Mouse (Mus musculus): Measurements from ENCODE around the gene Setd1b. TPM values are rescaled to one million over a fixed set of nuclear protein-coding genes. Genes with fewer than 3 reads are reported as not detected.

Setd1b gene
- polyA plus RNA-seq, 1 experiment from 2014 or later: 9.8 TPM

- Histone ChIP-seq H3K4me2 (ENCODE audit: low read depth, low read length) (no peak overlapping the region), H3K9me3 (ENCODE audit: control insufficient read depth, low read length) (no peaks in the 10 kb centered on the region), H3K27me3 (replicated peaks; ENCODE audit: control insufficient read depth, insufficient read depth, low read length) (no peaks in the 10 kb centered on the region), H3K36me3 (ENCODE audit: control insufficient read depth, insufficient read depth, low read length) (peaks cover 94% of the 10 kb centered on the region), H3K27ac (replicated peaks; ENCODE audit: low read depth, low read length) (no peak overlapping the region), H3K9ac (ENCODE audit: low read depth, low read length) (no peak overlapping the region), H3K4me1 (ENCODE audit: control insufficient read depth, insufficient read depth, low read length) (no peaks in the 10 kb centered on the region), H3K4me3 (ENCODE audit: low read depth, low read length) (no peak overlapping the region)
- no peak for ATAC-seq (ENCODE audit: low read depth)
- 90% methylated on average over 4 of the region's 4 CpGs for WGBS
- DNase-seq (ENCODE audit: low spot score): no peak
Measured at GRCm38 (mm10) chr5:123159446-123159845, 17.5 kb downstream of the Setd1b start.

- Histone ChIP-seq H3K4me2 (ENCODE audit: low read depth, low read length) (no peak overlapping the region), H3K9me3 (ENCODE audit: control insufficient read depth, low read length) (no peaks in the 10 kb centered on the region), H3K4me3 (ENCODE audit: low read depth, low read length) (no peak overlapping the region), H3K9ac (ENCODE audit: low read depth, low read length) (no peak overlapping the region), H3K4me1 (ENCODE audit: control insufficient read depth, insufficient read depth, low read length) (no peaks in the 10 kb centered on the region), H3K27ac (replicated peaks; ENCODE audit: low read depth, low read length) (no peak overlapping the region), H3K27me3 (replicated peaks; ENCODE audit: control insufficient read depth, insufficient read depth, low read length) (no peaks in the 10 kb centered on the region), H3K36me3 (ENCODE audit: control insufficient read depth, insufficient read depth, low read length) (peaks cover 93% of the 10 kb centered on the region)
- DNase-seq (ENCODE audit: low spot score): no peak
- no peak for ATAC-seq (ENCODE audit: low read depth)
- WGBS: 93% methylated on average over 15 of the region's 15 CpGs
Measured at GRCm38 (mm10) chr5:123159866-123160265, 17.9 kb downstream of the Setd1b start.

DNA sequence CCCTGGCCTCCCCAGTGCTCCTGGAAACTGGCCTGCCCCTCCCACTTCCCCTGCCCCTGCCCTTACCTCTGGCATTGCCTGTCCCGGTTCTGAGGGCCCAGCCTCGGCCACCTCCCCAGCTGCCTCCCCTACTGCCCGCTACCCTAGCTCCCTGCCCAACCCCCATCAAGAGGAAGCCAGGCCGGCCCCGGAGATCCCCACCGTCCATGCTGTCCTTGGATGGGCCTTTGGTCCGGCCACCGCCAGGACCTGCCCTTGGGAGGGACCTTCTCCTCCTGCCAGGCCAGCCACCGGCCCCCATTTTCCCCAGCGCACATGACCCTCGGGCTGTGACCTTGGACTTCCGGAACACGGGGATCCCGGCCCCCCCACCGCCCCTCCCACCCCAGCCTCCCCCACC is 18.3 kb downstream of the Setd1b start:
- Histone ChIP-seq H3K4me3 (ENCODE audit: low read depth, low read length) (no peak overlapping the region), H3K9me3 (ENCODE audit: control insufficient read depth, low read length) (no peaks in the 10 kb centered on the region), H3K27ac (replicated peaks; ENCODE audit: low read depth, low read length) (no peak overlapping the region), H3K9ac (ENCODE audit: low read depth, low read length) (no peak overlapping the region), H3K27me3 (replicated peaks; ENCODE audit: control insufficient read depth, insufficient read depth, low read length) (no peaks in the 10 kb centered on the region), H3K36me3 (ENCODE audit: control insufficient read depth, insufficient read depth, low read length) (peaks cover 90% of the 10 kb centered on the region), H3K4me2 (ENCODE audit: low read depth, low read length) (no peak overlapping the region), H3K4me1 (ENCODE audit: control insufficient read depth, insufficient read depth, low read length) (no peaks in the 10 kb centered on the region)
- ATAC-seq (ENCODE audit: low read depth) (no peak), DNase-seq (ENCODE audit: low spot score) (no peak)
- 90% methylated on average over 15 of the region's 15 CpGs for WGBS

DNA sequence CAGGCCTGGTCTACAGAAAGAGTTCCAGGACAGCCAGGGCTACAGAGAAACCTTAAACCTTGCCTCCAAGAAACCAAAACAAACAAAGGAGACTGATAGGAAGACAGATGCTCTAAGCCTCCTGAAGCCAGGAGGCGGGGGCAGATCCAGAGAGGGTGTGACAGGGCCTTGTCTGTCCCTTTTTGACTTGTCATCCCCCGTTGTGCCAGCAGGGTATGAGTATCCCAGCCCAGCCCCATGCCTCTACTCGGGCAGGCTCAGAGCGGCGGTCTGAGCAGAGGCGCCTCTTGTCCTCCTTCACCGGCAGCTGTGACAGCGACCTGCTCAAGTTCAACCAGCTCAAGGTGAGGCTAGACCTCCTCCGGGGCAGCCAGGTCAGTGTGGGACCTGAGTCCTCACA is 20.9 kb downstream of the Setd1b start:
- DNase-seq (ENCODE audit: low spot score) (no peak), ATAC-seq (ENCODE audit: low read depth) (no peak)
- no peak overlapping the region for H3K9ac ChIP-seq (ENCODE audit: low read depth, low read length)
- no peaks in the 10 kb centered on the region for H3K27me3 ChIP-seq (replicated peaks; ENCODE audit: control insufficient read depth, insufficient read depth, low read length)
- H3K36me3 ChIP-seq (ENCODE audit: control insufficient read depth, insufficient read depth, low read length): peaks cover 91% of the 10 kb centered on the region
- H3K4me1 ChIP-seq (ENCODE audit: control insufficient read depth, insufficient read depth, low read length): no peaks in the 10 kb centered on the region
- H3K4me2 ChIP-seq (ENCODE audit: low read depth, low read length): no peak overlapping the region
- H3K9me3 ChIP-seq (ENCODE audit: control insufficient read depth, low read length): no peaks in the 10 kb centered on the region
- H3K27ac ChIP-seq (replicated peaks; ENCODE audit: low read depth, low read length): no peak overlapping the region
- 82% methylated on average over 9 of the region's 9 CpGs for WGBS
- no peak overlapping the region for H3K4me3 ChIP-seq (ENCODE audit: low read depth, low read length)

DNA sequence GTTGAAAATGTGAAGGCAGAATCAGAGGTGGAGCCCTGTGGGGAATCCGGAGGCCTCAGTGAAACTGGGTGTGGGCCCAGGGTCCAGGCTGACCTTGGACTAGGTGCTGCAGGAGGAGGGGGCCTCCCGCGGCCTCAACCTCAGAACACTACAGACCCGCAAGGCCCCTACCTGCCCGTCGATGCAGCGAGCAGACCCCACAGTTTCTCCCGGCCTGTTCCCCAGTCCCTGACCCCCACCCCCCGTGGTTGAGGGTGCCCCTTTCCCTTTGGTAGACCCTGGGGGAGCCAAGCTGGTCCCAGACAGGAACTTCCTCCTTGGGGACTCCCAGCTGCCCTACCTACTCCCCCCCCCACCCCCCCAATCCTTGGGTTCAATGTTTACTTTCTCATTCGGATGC is 24.4 kb downstream of the Setd1b start:
- H3K27me3 ChIP-seq (replicated peaks; ENCODE audit: control insufficient read depth, insufficient read depth, low read length): no peaks in the 10 kb centered on the region
- no peak overlapping the region for H3K9ac ChIP-seq (ENCODE audit: low read depth, low read length)
- no peaks in the 10 kb centered on the region for H3K9me3 ChIP-seq (ENCODE audit: control insufficient read depth, low read length)
- H3K4me2 ChIP-seq (ENCODE audit: low read depth, low read length): no peak overlapping the region
- ATAC-seq (ENCODE audit: low read depth) (no peak), DNase-seq (ENCODE audit: low spot score) (no peak)
- no peak overlapping the region for H3K27ac ChIP-seq (replicated peaks; ENCODE audit: low read depth, low read length)
- H3K4me1 ChIP-seq (ENCODE audit: control insufficient read depth, insufficient read depth, low read length): 0 out of 2 replicates have a peak, but pooled peaks cover 10% of the 10 kb centered on the region
- H3K4me3 ChIP-seq (ENCODE audit: low read depth, low read length): no peak overlapping the region
- H3K36me3 ChIP-seq (ENCODE audit: control insufficient read depth, insufficient read depth, low read length): peaks cover 56% of the 10 kb centered on the region
- WGBS: 89% methylated on average over 10 of the region's 10 CpGs

DNA sequence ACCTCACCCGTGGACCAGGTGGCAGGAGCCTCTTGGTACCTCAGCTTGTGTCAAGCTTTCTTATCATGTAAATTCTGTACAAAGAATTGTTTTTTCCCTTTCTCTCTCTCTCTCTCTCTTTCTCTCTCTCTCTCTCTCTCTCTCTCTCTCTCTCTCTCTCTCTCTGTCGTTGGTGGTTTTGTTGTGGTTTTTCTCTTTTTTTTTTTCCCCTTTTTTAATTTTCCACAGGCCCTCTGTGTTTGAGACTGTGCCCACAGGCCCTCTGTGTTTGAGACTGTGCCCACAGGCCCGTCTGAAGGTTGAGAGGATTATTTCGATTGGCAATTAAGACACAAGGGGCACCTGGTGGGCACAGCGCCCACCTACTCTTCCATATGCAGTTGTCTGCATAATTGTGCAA is 25.6 kb downstream of the Setd1b start:
- WGBS: 68% methylated on average over 5 of the region's 5 CpGs
- no peak overlapping the region for H3K4me2 ChIP-seq (ENCODE audit: low read depth, low read length)

GRCm38 (mm10) chr5:123169284-123169683 is 27.3 kb downstream of the Setd1b start, which contains the start of gene Psmd9:
Psmd9 (plus strand) TSS chr5:123169413.
- ATAC-seq (ENCODE audit: low read depth): no peak
- no peak within 1 kb of the TSS for H3K4me2 ChIP-seq (ENCODE audit: low read depth, low read length)
- no peak within 1 kb of the TSS for H3K4me3 ChIP-seq (ENCODE audit: low read depth, low read length)
- H3K36me3 ChIP-seq (ENCODE audit: control insufficient read depth, insufficient read depth, low read length): peaks cover 28% of the 10 kb centered on the region
- no peaks in the 10 kb centered on the region for H3K9me3 ChIP-seq (ENCODE audit: control insufficient read depth, low read length)
- DNase-seq (ENCODE audit: low spot score): no peak
- WGBS: 76% methylated on average over 5 of the region's 5 CpGs
- no peak within 1 kb of the TSS for H3K9ac ChIP-seq (ENCODE audit: low read depth, low read length)
- H3K27ac ChIP-seq (replicated peaks; ENCODE audit: low read depth, low read length): peak within 1 kb of the TSS; percentile 67
- no peaks in the 10 kb centered on the region for H3K27me3 ChIP-seq (replicated peaks; ENCODE audit: control insufficient read depth, insufficient read depth, low read length)
- H3K4me1 ChIP-seq (ENCODE audit: control insufficient read depth, insufficient read depth, low read length): peaks cover 16% of the 10 kb centered on the region; the same call in 1 of the 2 replicates

More for the DNA sequence above, 25.6 kb downstream of the Setd1b start:
- peaks cover 16% of the 10 kb centered on the region; the same call in 1 of the 2 replicates for H3K4me1 ChIP-seq (ENCODE audit: control insufficient read depth, insufficient read depth, low read length)
- no peak overlapping the region for H3K9ac ChIP-seq (ENCODE audit: low read depth, low read length)
- DNase-seq (ENCODE audit: low spot score): no peak
- H3K9me3 ChIP-seq (ENCODE audit: control insufficient read depth, low read length): no peaks in the 10 kb centered on the region
- H3K4me3 ChIP-seq (ENCODE audit: low read depth, low read length): no peak overlapping the region
- no peak for ATAC-seq (ENCODE audit: low read depth)
- H3K36me3 ChIP-seq (ENCODE audit: control insufficient read depth, insufficient read depth, low read length): peaks cover 45% of the 10 kb centered on the region
- no peak overlapping the region for H3K27ac ChIP-seq (replicated peaks; ENCODE audit: low read depth, low read length)
- no peaks in the 10 kb centered on the region for H3K27me3 ChIP-seq (replicated peaks; ENCODE audit: control insufficient read depth, insufficient read depth, low read length)

- peaks cover 16% of the 10 kb centered on the region; the same call in 1 of the 2 replicates for H3K4me1 ChIP-seq (ENCODE audit: control insufficient read depth, insufficient read depth, low read length)
- WGBS: 50% methylated on average over 9 of the region's 9 CpGs
Measured at GRCm38 (mm10) chr5:123170365-123170764, 28.4 kb downstream of the Setd1b start.

DNA sequence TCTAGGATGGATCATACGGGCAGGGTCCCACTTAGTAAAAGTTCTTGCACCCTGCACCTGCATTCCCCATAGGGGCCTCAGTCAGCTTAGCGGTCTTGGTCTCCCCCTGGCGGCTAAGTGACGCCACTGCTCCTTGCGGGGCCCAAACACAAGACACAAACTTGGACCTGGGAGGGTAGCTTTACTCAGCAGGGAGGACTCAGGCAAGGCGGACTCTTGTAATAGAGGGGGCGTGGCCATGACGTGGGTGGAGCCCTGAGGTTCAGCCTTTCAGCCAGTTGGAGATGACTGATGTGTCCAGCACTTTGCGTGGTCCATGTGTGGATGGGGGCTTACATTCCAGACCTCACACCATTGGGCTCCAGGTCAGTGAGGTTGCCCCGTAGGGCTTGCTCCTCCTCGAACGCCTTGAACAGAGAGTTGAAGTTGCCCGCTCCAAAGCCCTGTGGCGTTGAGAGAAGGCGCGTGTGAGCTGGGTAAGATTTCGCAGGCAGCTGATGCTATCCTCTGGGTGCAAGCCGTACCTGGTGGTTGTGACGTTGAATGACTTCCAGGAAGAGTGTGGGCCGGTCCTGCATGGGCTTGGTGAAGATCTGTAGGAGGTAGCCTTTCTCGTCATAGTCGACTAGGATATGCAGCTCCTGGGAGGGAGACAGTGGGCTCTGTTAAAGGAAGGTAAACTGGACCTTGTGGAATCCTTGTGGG is 29.8 kb downstream of the Setd1b start:
- H3K27ac ChIP-seq (replicated peaks; ENCODE audit: low read depth, low read length): no peak overlapping the region
- peaks cover 16% of the 10 kb centered on the region; the same call in 1 of the 2 replicates for H3K4me1 ChIP-seq (ENCODE audit: control insufficient read depth, insufficient read depth, low read length)
- ATAC-seq (ENCODE audit: low read depth): peak; percentile 89
- H3K9ac ChIP-seq (ENCODE audit: low read depth, low read length): peak overlapping the region; percentile 38; the same call in 1 of the 2 replicates
- DNase-seq (ENCODE audit: low spot score): peak; percentile 91
- peaks cover 7% of the 10 kb centered on the region for H3K36me3 ChIP-seq (ENCODE audit: control insufficient read depth, insufficient read depth, low read length)
- 9% methylated on average over 21 of the region's 22 CpGs for WGBS
- no peaks in the 10 kb centered on the region for H3K9me3 ChIP-seq (ENCODE audit: control insufficient read depth, low read length)
- peak overlapping the region; percentile 29 for H3K4me3 ChIP-seq (ENCODE audit: low read depth, low read length)
- peak overlapping the region; percentile 54 for H3K4me2 ChIP-seq (ENCODE audit: low read depth, low read length)
- no peaks in the 10 kb centered on the region for H3K27me3 ChIP-seq (replicated peaks; ENCODE audit: control insufficient read depth, insufficient read depth, low read length)

More at GRCm38 (mm10) chr5:123170365-123170764, 28.4 kb downstream of the Setd1b start:
- ATAC-seq (ENCODE audit: low read depth): no peak
- Histone ChIP-seq H3K36me3 (ENCODE audit: control insufficient read depth, insufficient read depth, low read length) (peaks cover 22% of the 10 kb centered on the region), H3K4me3 (ENCODE audit: low read depth, low read length) (no peak overlapping the region), H3K9ac (ENCODE audit: low read depth, low read length) (no peak overlapping the region), H3K9me3 (ENCODE audit: control insufficient read depth, low read length) (no peaks in the 10 kb centered on the region), H3K27ac (replicated peaks; ENCODE audit: low read depth, low read length) (peak overlapping the region; percentile 67; the same call in 1 of the 2 replicates), H3K4me2 (ENCODE audit: low read depth, low read length) (0 out of 2 replicates have a peak overlapping the region, but pooled peaks have one; percentile 6), H3K27me3 (replicated peaks; ENCODE audit: control insufficient read depth, insufficient read depth, low read length) (no peaks in the 10 kb centered on the region)
- no peak for DNase-seq (ENCODE audit: low spot score)
